Mouse (Mus musculus): ENCODE measurements around the gene Mtf1.

The Mtf1 gene

DNA sequence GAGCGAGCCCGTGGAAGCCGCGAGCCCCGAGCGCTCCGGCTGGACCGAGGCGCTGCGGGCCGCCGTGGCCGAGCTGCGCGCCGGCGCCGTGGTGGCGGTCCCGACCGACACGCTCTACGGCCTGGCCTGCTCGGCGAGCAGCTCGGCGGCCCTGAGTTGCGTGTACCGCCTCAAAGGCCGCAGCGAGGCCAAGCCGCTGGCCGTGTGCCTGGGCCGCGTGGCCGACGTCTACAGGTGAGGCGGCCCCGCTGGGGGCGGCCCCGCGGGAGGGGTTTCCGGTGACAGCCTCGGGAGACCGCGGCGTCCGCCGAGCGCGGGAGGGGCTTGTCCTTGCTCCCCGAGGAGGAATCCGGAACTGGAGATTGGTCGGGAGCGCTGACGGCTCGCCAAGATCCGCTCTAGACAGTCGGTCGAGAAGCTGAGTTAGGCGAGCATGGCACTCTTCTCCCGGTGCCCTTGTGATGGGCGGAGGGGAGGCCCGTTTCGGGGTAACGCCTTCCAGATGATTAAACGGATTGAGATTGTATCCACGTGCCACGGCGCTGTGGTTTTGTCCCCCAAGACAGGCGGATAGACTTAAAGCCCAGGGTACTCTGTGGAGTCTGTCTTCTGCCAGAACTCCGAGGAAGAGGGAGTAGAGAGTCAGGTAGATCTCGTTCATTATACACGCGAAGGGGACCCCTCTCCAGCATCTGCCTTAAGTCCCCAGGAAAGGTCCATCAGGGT is 49.2 kb downstream of the Mtf1 start, which contains the start of gene 1110065P20Rik:
Gene 1110065P20Rik (minus strand): TSS at position 264 of the 726 bp plus-strand sequence.
- peak; percentile 68 to 76 for DNase-seq (ENCODE audit: low spot score in 2 of 2)

- DNase-seq (ENCODE audit: low spot score in 2 of 2), result peak; percentile 43 to 46
Observed at GRCm38 (mm10) chr4:124856294-124856693, 54.4 kb downstream of the Mtf1 start.

- DNase-seq (ENCODE audit: low spot score in 2 of 2), result no peak
Observed at GRCm38 (mm10) chr4:124858370-124858769, 56.5 kb downstream of the Mtf1 start.

DNA sequence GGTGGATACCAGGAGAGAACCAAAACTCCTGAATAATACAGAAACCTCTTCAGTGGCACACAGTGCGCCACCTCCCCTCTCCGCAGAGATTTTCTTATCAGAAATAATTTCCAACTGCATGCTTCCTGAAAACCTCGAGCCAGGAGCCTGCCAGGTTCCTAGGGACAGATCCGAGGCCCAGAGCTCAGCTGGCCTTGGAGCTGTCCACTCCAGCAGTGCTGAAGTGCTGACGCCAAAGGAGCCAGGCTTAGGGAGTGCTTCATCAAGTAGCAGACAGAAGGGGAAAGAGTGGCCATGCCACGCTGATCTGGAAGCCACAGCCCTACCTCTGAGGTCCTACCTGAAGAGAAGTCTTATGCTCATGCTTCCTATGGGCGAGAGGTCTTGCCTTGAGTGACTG is 58.5 kb downstream of the Mtf1 start:
- no peak for DNase-seq (ENCODE audit: low spot score in 2 of 2)

DNA sequence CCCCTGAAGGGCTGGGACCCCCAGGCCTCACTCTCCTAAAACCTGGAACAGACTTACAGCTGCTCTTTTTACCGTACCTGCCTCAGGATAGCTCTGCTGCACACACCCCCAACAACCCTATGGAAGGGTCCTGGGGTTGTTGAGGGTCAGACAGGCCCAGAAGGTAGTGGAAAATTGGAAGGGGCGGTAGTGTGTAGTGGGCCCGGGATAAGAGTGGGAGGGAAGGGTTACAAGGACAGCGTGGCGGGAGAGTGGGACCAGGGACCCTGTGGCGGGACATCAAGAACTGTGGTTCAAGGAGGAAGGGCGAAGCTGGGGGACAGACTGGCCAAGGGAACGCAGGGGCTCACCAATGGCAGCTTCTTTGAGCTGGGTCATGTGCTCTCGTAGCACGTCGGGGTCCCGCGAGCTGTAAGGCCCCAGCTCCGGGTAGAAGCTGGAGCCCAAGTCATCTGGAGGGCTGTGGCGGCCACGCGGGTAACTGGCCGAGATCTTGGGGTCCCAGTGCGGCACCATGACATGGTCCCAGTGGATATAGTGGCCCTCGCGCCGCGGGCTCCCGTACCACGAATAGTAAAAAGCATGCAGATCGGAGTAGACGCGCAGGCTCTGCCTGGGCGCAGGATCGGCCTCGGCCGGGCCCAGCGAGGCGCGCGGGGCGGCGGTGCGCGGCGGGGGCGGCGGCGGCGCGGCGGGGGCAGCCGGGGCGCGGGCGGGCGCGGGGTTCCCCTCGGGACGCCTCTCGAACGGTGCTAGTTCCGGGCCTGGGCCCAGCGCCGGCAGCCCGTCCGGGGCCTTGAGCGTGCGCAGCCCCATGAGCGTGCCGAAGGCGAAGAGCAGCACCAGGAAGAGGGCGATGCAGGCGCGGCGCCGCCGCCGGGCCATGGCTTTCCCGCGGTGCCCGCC is 59.6 kb downstream of the Mtf1 start, which contains the start of gene Maneal:
Gene Maneal (minus strand): TSS at position 889 of the 906 bp plus-strand sequence.
- peak in 1 of 2 experiments; percentile 34 for DNase-seq (ENCODE audit: low spot score in 2 of 2)

GRCm38 (mm10) chr4:124872719-124873118 is 70.8 kb downstream of the Mtf1 start:
- no peak for DNase-seq (ENCODE audit: low spot score in 2 of 2)

DNA sequence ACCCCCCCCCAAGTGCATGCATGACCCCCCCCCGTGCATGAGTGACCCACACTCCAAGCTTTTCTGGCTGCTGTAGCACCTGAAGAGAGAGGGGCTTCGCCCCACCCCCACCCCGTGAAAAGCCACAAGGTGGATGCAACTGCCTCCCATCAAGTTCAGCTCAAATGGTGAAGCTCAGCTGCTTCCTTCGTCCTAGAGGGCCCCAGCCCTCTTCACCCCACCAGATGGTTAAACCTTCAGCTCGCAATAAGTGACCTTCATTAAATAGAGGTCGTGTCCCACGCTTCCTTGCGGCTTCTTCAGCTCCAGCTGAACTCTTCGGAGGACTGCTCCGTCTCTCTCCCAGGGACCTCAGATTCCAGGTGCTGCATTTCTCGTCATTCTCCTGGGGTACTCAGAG is 78.7 kb downstream of the Mtf1 start, which contains the start of gene Epha10:
Gene Epha10 (plus strand): TSS at position 301 of the 400 bp plus-strand sequence.
- DNase-seq (ENCODE audit: low spot score in 2 of 2), result no peak

DNA sequence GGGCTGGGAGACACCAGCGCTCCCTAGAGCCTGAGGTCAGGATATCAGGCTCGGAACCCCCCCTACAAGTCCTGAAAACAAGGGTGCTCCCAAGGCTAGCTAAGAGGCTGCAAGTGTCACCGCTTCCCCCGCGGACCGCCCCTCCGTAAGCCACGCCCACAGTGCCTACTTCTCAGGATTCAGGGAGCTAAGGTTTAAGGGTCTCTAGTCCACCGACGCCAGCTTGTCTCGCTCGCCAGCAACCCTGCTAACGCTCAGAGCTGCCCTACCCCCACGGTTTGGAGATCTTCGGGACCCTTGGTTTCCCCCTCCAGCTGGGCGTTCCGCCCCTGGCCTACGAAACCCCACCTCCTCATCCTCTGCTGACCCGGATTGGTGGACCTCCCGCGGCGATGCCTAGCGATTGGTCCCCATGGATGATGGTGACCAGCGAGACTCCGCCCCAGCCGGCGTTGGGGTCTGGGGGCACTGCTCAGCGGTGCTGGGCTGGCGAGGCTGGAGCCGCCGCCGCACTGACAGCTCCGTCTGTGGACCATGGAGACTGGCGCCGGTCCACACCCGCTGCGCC is 79.5 kb downstream of the Mtf1 start:
- DNase-seq (ENCODE audit: low spot score in 2 of 2), result peak; percentile 84 to 86

- peak in 1 of 2 experiments; percentile 29 for DNase-seq (ENCODE audit: low spot score in 2 of 2)
Observed at GRCm38 (mm10) chr4:124882151-124882729, 80.3 kb downstream of the Mtf1 start.

DNA sequence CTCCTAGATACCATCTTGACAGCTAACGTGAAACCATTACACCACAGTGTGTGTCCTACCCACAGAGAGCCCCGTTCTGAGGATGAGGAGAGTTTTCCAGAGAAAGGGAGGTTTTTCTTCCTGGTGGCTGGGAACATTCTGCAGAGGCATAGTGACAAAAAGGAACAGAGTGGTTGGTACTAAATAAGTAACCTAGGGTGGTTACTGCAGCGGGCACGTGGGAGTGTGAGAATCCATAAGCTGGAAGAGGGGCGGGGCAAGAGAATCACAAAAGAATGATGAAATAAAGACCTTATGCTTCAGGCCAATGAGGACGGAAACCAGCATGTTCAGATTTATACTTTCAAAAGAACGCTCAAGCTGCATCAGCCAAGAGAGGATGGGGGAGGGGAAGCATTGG is 86.8 kb downstream of the Mtf1 start:
- peak in 1 of 2 experiments; percentile 53 for DNase-seq (ENCODE audit: low spot score in 2 of 2)

DNA sequence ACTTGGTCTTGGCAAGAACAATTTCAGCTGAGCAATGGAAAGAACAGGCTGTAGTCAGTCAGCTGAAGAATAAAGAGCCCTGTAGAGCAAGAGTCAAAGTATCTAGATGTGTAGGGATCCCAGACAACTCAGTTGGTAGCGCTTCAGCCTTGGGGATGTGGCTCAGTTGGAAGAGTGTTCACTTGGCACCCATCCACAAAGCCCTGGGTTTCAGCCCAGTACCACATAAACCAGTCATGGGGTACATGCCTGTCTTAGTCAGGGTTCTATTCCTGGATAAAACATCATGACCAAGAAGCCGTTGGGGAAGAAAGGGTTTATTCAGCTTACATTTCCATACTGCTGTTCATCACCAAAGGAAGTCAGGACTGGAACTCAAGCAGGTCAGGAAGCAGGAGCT is 88.0 kb downstream of the Mtf1 start:
- DNase-seq (ENCODE audit: low spot score in 2 of 2), result no peak

DNA sequence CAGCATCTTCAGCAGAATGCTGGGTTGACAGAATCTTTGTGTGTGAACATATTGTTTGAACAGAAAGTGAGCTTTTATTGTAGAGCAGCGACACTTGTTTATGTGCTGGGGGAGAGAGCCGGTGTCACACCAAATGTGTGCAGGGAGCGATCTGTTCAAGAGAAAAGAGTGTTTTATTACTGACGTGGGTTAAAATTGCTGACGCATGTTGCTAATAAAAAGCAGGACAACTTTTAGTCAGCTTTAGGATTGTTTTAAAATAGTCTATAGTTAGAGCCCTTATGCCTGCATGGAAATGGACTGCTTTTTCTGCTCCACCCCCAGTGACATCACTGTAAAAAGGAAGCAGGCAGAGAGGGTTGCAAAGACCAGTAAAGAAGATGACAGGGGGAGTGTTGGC is 88.9 kb downstream of the Mtf1 start:
- DNase-seq (ENCODE audit: low spot score in 2 of 2), result peak in 1 of 2 experiments; percentile 45

- no peak for DNase-seq (ENCODE audit: low spot score in 2 of 2)
Observed at GRCm38 (mm10) chr4:124893769-124894168, 91.9 kb downstream of the Mtf1 start.

GRCm38 (mm10) chr4:124894508-124895428 is 92.9 kb downstream of the Mtf1 start:
- DNase-seq (ENCODE audit: low spot score in 2 of 2), result peak; percentile 54 to 65

DNA sequence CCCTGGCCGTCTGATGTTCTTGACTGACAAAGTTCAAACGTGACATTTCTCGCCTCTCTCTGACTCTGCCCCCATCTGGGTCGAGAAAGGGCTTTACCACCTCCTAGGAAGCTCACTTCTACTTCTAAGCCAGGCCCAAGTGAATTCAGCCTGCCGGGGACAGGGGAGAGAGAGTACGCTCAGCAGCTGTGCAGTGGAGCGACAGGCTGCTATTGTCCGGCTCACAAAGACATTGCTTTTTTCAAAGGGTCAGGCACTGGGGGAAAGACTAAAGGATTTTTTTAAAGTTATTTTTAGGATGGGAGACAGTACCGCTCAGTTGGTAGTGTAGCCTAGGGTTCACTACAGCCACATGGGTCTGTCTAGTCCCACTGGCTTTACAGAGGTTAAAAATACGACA is 96.5 kb downstream of the Mtf1 start:
- DNase-seq (ENCODE audit: low spot score in 2 of 2), result no peak
